Mouse (Mus musculus): Measurements from ENCODE around the gene Gria2. TPM values are rescaled to one million over a fixed set of nuclear protein-coding genes. Genes with fewer than 3 reads are reported as not detected.

The Gria2 gene
- polyA plus RNA-seq, 1 experiment from 2014 or later = 0.38 TPM

DNA sequence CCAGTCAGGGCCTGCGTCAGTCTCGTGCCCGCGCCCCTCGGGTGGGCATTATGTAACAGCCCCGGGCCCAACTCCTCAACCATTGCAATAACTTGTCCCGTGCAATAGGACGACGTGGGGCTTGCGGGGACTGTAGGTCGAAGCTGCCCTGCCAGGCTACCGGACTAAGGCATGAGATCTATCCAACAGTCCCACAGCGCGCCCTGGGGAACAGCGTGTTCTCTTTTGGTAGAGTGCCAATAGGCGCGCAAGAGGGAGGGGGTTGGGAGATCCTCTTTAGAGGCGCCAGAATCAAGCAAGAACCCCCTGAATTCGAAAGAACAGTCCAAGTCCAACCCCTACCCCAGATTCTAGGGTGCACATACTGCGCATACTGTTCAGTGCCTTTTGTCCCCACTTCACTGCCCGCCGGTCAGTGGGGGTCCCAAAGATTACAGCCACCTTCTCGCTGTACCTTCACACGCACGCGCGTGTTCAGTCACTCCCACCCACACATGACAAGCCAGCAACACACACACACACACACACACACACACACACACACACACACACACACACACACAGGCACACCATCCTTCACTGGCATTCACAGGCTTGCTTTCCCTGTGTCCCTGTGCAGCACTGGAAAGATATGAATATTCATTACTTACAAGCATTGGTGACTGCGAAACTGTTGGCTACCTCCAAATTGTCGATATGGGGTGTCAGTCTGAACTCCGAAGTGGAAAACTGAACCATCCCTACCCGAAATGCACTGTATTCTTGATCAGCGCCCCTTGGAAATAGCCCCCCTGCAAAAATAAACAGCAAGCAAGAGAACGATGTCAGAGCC lies 1.4 kb downstream of the Gria2 start:
- no peaks in the 10 kb centered on the region for H3K9me3 ChIP-seq (replicated peaks; ENCODE audit: low read length)
- no peak overlapping the region for H3K27ac ChIP-seq
- peak overlapping the region; percentile 57 for H3K4me2 ChIP-seq (ENCODE audit: low read length)
- peaks cover 12% of the 10 kb centered on the region; the same call in 1 of the 2 replicates for H3K4me1 ChIP-seq (replicated peaks; ENCODE audit: insufficient read depth, low read length)
- no peak overlapping the region for H3K9ac ChIP-seq (ENCODE audit: low read depth, low read length)
- peak; percentile 14; the same call in 1 of the 2 replicates for TF ChIP-seq CTCF (IDR thresholded peaks at IDR 0.05; ENCODE audit: low read depth)
- H3K36me3 ChIP-seq (ENCODE audit: insufficient read depth, low read length) = no peaks in the 10 kb centered on the region
- 10% methylated on average over 33 of the region's 33 CpGs for WGBS
- peaks cover 27% of the 10 kb centered on the region for H3K27me3 ChIP-seq (ENCODE audit: insufficient read depth, low read length)
- no peak for ATAC-seq (replicated peaks; ENCODE audit: low FRiP score, low read depth)
- peak overlapping the region; percentile 24 for H3K4me3 ChIP-seq (replicated peaks; ENCODE audit: low read depth, low read length)
- peak; percentile 19 for DNase-seq (ENCODE audit: low spot score)

DNA sequence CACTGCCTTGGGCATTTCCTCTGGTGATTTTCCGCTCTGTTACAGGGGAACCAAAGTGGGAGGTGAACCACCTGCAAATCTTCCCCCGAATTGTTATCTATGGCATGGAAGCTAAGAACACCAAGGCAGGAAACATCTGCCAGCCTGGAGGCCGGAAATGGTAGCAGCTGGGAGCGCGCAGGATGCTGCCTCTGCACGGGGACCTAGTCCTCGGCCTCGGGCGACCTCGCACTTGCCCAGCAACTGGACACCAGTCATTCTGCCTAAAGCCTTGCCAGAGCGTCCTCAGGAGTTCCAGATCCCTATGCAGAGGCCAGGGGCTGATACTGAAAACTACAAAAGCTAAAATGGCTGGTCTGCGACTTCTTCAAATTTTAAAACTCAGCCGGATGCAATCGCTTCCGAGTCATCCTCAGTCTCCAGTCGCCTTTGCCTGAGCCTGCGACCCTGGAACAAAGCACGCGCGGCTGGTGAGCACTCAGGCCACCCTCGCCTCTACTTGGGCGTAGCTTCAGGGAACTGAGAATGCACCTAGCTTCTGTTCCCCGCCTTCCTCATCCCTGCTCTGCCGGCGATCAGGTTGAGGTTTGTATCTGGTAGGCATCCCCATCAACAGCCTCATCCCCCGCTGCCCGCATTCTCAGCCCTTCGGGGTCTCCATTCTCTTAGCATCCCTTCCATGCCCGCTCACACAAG lies 2.2 kb downstream of the Gria2 start:
- Histone ChIP-seq H3K27ac (no peak overlapping the region), H3K36me3 (ENCODE audit: insufficient read depth, low read length) (no peaks in the 10 kb centered on the region), H3K9me3 (replicated peaks; ENCODE audit: low read length) (no peaks in the 10 kb centered on the region), H3K4me3 (replicated peaks; ENCODE audit: low read depth, low read length) (peak overlapping the region; percentile 24), H3K4me1 (replicated peaks; ENCODE audit: insufficient read depth, low read length) (peaks cover 12% of the 10 kb centered on the region; the same call in 1 of the 2 replicates), H3K4me2 (ENCODE audit: low read length) (peak overlapping the region; percentile 57), H3K9ac (ENCODE audit: low read depth, low read length) (no peak overlapping the region), H3K27me3 (ENCODE audit: insufficient read depth, low read length) (peaks cover 27% of the 10 kb centered on the region)
- ATAC-seq (replicated peaks; ENCODE audit: low FRiP score, low read depth) = no peak
- TF ChIP-seq CTCF (IDR thresholded peaks at IDR 0.05; ENCODE audit: low read depth) = no peak
- peak; percentile 47 for DNase-seq (ENCODE audit: low spot score)
- WGBS = 2% methylated on average over 29 of the region's 29 CpGs

DNA sequence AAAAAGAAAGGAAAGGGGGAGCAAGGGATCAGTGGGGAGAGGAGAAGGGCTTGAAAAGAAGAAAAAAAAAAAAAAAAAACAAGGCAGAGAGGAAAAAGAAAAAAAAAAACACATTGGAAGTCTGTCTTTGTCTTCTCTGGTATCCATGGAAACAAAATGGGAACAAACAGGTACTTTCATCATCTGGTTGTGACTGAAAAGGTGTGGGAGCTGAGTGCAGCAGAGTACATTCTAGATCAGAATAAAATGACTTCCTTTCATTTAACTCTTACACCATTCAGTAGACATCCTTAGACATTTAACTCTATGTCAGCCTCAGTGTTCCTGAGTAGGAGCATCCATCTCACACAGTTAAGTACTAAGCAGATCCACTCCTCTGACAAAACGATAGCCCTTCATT lies 4.7 kb downstream of the Gria2 start:
- Histone ChIP-seq H3K4me1 (replicated peaks; ENCODE audit: insufficient read depth, low read length) (peaks cover 12% of the 10 kb centered on the region; the same call in 1 of the 2 replicates), H3K9ac (ENCODE audit: low read depth, low read length) (no peak overlapping the region), H3K27me3 (ENCODE audit: insufficient read depth, low read length) (peaks cover 27% of the 10 kb centered on the region), H3K4me2 (ENCODE audit: low read length) (no peak overlapping the region), H3K27ac (no peak overlapping the region), H3K9me3 (replicated peaks; ENCODE audit: low read length) (no peaks in the 10 kb centered on the region), H3K36me3 (ENCODE audit: insufficient read depth, low read length) (no peaks in the 10 kb centered on the region), H3K4me3 (replicated peaks; ENCODE audit: low read depth, low read length) (no peak overlapping the region)
- ATAC-seq (replicated peaks; ENCODE audit: low FRiP score, low read depth) (no peak), DNase-seq (ENCODE audit: low spot score) (no peak)
- WGBS = 83% methylated on average over 1 of the region's 1 CpGs
- TF ChIP-seq CTCF (IDR thresholded peaks at IDR 0.05; ENCODE audit: low read depth) = no peak

DNA sequence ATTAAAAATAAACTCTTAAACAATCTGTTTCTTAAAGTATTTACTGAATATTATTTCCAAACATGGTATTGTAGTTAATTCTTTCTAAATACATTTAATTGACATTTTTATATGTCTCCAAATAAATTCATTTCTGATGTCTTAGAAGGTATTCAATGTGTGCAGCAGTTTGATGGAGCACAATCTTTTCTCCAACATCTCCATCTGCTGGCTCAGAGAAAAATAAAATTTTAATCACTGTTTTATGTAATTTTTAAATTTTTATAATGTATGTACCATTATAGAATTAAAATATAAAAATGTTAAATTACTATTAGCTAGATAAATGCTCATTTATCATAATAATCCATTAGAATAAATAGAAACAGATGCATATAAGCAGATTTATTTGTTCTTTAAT lies 5.9 kb downstream of the Gria2 start:
- 0 out of 2 replicates have a peak, but pooled peaks cover 7% of the 10 kb centered on the region for H3K4me1 ChIP-seq (replicated peaks; ENCODE audit: insufficient read depth, low read length)
- H3K27ac ChIP-seq = no peak overlapping the region
- no peak overlapping the region for H3K4me3 ChIP-seq (replicated peaks; ENCODE audit: low read depth, low read length)
- peaks cover 17% of the 10 kb centered on the region for H3K27me3 ChIP-seq (ENCODE audit: insufficient read depth, low read length)
- no peak overlapping the region for H3K4me2 ChIP-seq (ENCODE audit: low read length)
- H3K36me3 ChIP-seq (ENCODE audit: insufficient read depth, low read length) = no peaks in the 10 kb centered on the region
- no peaks in the 10 kb centered on the region for H3K9me3 ChIP-seq (replicated peaks; ENCODE audit: low read length)
- peak; percentile 39 for DNase-seq (ENCODE audit: low spot score)
- peak; percentile 28; the same call in 1 of the 2 replicates for TF ChIP-seq CTCF (IDR thresholded peaks at IDR 0.05; ENCODE audit: low read depth)
- ATAC-seq (replicated peaks; ENCODE audit: low FRiP score, low read depth) = no peak
- H3K9ac ChIP-seq (ENCODE audit: low read depth, low read length) = no peak overlapping the region

DNA sequence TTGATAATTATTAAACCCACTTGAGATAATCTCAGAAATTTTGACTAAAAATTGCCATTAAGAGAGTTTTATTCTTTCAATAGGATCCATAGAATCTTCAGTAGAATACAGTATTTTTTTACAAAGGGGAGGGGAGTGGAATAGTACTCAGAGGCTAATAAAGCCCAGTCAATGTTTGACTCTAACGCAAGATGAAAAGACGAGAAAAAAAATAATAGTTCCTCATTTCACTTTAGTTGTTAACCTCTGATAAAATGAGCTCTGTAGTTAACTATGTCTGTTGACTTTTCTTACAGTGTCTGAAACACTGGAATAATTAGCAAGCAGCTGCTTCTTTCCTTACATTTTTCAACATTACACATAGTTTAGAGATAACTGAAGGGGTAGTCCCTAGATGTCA lies 7.4 kb downstream of the Gria2 start:
- H3K36me3 ChIP-seq (ENCODE audit: insufficient read depth, low read length) = no peaks in the 10 kb centered on the region
- no peak overlapping the region for H3K4me3 ChIP-seq (replicated peaks; ENCODE audit: low read depth, low read length)
- H3K4me2 ChIP-seq (ENCODE audit: low read length) = no peak overlapping the region
- peaks cover 3% of the 10 kb centered on the region; the same call in 1 of the 2 replicates for H3K27me3 ChIP-seq (ENCODE audit: insufficient read depth, low read length)
- ATAC-seq (replicated peaks; ENCODE audit: low FRiP score, low read depth) = no peak
- no peak overlapping the region for H3K27ac ChIP-seq
- TF ChIP-seq CTCF (IDR thresholded peaks at IDR 0.05; ENCODE audit: low read depth) = no peak
- no peak overlapping the region for H3K9ac ChIP-seq (ENCODE audit: low read depth, low read length)
- no peak for DNase-seq (ENCODE audit: low spot score)
- H3K9me3 ChIP-seq (replicated peaks; ENCODE audit: low read length) = no peaks in the 10 kb centered on the region
- 0 out of 2 replicates have a peak, but pooled peaks cover 1% of the 10 kb centered on the region for H3K4me1 ChIP-seq (replicated peaks; ENCODE audit: insufficient read depth, low read length)
- 68% methylated on average over 2 of the region's 2 CpGs for WGBS

DNA sequence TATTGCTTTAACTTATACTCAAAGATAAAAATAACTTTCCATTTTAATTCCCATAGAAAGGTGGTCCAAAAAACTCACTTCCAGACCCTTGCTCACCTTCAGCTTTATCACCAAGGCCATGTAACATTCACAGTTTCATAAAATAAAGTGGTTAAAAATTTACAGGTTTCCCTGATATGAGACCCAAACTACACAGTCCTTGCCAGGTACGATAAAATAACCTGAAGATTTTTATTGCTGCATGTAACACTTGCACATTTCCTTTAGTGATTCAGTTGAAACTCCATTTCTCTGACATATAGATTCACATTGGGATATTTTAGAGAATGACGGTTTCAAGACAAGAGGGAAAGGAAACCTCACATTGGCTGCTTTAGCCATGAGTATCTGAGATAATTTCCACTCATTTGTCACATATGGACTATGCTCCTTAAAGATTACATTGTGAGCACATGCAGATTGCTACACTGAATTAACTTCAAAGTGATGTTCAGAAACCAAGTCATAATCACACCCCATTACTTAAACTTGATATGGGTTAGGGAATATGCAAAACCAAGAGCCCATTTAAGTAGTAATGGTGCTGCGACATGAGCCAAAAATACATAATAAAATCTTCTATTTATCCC lies 15.4 kb downstream of the Gria2 start:
- WGBS = 68% methylated on average over 3 of the region's 3 CpGs
- H3K4me3 ChIP-seq (replicated peaks; ENCODE audit: low read depth, low read length) = no peak overlapping the region
- no peak for TF ChIP-seq CTCF (IDR thresholded peaks at IDR 0.05; ENCODE audit: low read depth)
- no peak for ATAC-seq (replicated peaks; ENCODE audit: low FRiP score, low read depth)
- H3K4me1 ChIP-seq (replicated peaks; ENCODE audit: insufficient read depth, low read length) = no peaks in the 10 kb centered on the region
- DNase-seq (ENCODE audit: low spot score) = no peak
- H3K9ac ChIP-seq (ENCODE audit: low read depth, low read length) = no peak overlapping the region
- no peaks in the 10 kb centered on the region for H3K27me3 ChIP-seq (ENCODE audit: insufficient read depth, low read length)
- no peak overlapping the region for H3K4me2 ChIP-seq (ENCODE audit: low read length)
- H3K36me3 ChIP-seq (ENCODE audit: insufficient read depth, low read length) = no peaks in the 10 kb centered on the region
- no peaks in the 10 kb centered on the region for H3K9me3 ChIP-seq (replicated peaks; ENCODE audit: low read length)
- H3K27ac ChIP-seq = no peak overlapping the region
